Mouse (Mus musculus) liver, embryonic 14.5 days (tissue): ENCODE measurements around the gene Glp1r. TPM values are rescaled to one million over a fixed set of nuclear protein-coding genes. Genes with fewer than 3 reads are reported as not detected.

Source experiments
- ATAC-seq: fragments of 200-750 bp; cut with Nextera tagmentation; 2 replicates; pipeline ENCODE4 v1.8.0; 2017; ENCODE audit warnings: moderate number of reproducible peaks, mild to moderate bottlenecking, moderate library complexity; ENCODE audit not compliant: insufficient read depth
- DNase-seq, 3 experiments: peaks; one replicate each; pipeline ENCODE4 v3.0.0-alpha.2; 2012 to 2013; ENCODE audit warnings: low read depth in 3 of 3, low spot score in 3 of 3
- H3K27ac ChIP-seq: fragments of 300-500 bp; sonication (generic); 2 replicates; pipeline ENCODE4 v1.5.1; 2014; ENCODE audit warnings: moderate library complexity, mild to moderate bottlenecking, control low read depth, inconsistent platforms
- H3K27me3 ChIP-seq: fragments of 300-500 bp; sonication (generic); 2 replicates; pipeline ENCODE4 v1.6.1; 2014; ENCODE audit warnings: mild to moderate bottlenecking, low read length, moderate library complexity; ENCODE audit not compliant: control insufficient read depth, insufficient read depth
- H3K36me3 ChIP-seq: fragments of 300-500 bp; sonication (generic); replicated peaks from 2 replicates; pipeline ENCODE4 v1.6.1; 2014; ENCODE audit warnings: low read depth; ENCODE audit not compliant: control insufficient read depth, insufficient read depth
- H3K4me1 ChIP-seq, 2 experiments: fragments of 200-500 bp in 1 of 2; fragments of 300-500 bp in 1 of 2; sonication (generic) in 1 of 2; replicated peaks; 2 replicates each; pipeline ENCODE4 v1.6.1; 2012 to 2014; ENCODE audit warnings: antibody characterized with exemption in 1 of 2, inconsistent platforms in 1 of 2, low read length in 1 of 2; ENCODE audit not compliant: control insufficient read depth in 2 of 2, insufficient read depth in 2 of 2
- H3K4me2 ChIP-seq: fragments of 300-500 bp; sonication (generic); 2 replicates; pipeline ENCODE4 v1.6.1; 2014; ENCODE audit warnings: low read depth, mild to moderate bottlenecking, control low read depth, moderate library complexity
- H3K4me3 ChIP-seq, 2 experiments: fragments of 200-500 bp in 1 of 2; fragments of 300-500 bp in 1 of 2; sonication (generic) in 1 of 2; 2 replicates each; pipeline ENCODE4 v1.5.1; 2012 to 2014; ENCODE audit warnings: low read depth in 2 of 2, low read length in 2 of 2, mild to moderate bottlenecking in 2 of 2, control low read depth in 1 of 2, inconsistent platforms in 1 of 2, moderate library complexity in 1 of 2; ENCODE audit not compliant: insufficient read depth in 1 of 2
- H3K9ac ChIP-seq: fragments of 300-500 bp; sonication (generic); replicated peaks from 2 replicates; pipeline ENCODE4 v1.6.1; 2014; ENCODE audit warnings: mild to moderate bottlenecking, control low read depth, moderate library complexity
- H3K9me3 ChIP-seq: fragments of 300-500 bp; sonication (generic); 2 replicates; pipeline ENCODE4 v1.6.1; 2016; ENCODE audit warnings: low read length, mixed read lengths; ENCODE audit not compliant: control insufficient read depth
- CTCF ChIP-seq: IDR thresholded peaks from 2 replicates; pipeline ENCODE4 v1.5.1; 2016; ENCODE audit warnings: antibody characterized with exemption, low read depth, control low read depth
- EP300 ChIP-seq: IDR thresholded peaks from 2 replicates; pipeline ENCODE4 v1.6.1; 2016; ENCODE audit warnings: antibody characterized with exemption, low read depth
- WGBS: fragments of 180-500 bp; shearing (Covaris S2); extraction: QIAGEN DNeasy Blood & Tissue Kit; methylation state at CpG from one replicate; pipeline ENCODE4 v1.1.7; 2014; ENCODE audit not compliant: insufficient replicate concordance; 5-methylcytosine and 5-hydroxymethylcytosine counted together
- polyA plus RNA-seq, 2 experiments: library from polyadenylated mRNA; depleted of rRNA in 1 of 2; stranded (reverse) in 1 of 2; unstranded in 1 of 2; fragments of >200 nt; fragmentation: Nextera tagmentation in 1 of 2; extraction: Ambion mirVana in 1 of 2; gene quantifications; 2 replicates each; pipeline versions ENCODE4 v1.2.1 to v1.2.3; 2012 to 2014

Gene Glp1r
- polyA plus RNA-seq, 2 experiments, result 0.01 TPM; not detected in 1

GRCm38 (mm10) chr17:30860606-30861005 lies 41.0 kb upstream of the Glp1r start:
- H3K36me3 ChIP-seq, result no peaks in the 10 kb centered on the region
- H3K4me1 ChIP-seq, result no peaks in the 10 kb centered on the region
- H3K27me3 ChIP-seq, result no peaks in the 10 kb centered on the region
- H3K9me3 ChIP-seq, result no peaks in the 10 kb centered on the region
- no peak overlapping the region for H3K9ac ChIP-seq
- H3K4me3 ChIP-seq, result no peak overlapping the region
- H3K4me2 ChIP-seq, result no peak overlapping the region
- no peak for ATAC-seq
- TF ChIP-seq CTCF (no peak), EP300 (no peak)
- no peak overlapping the region for H3K27ac ChIP-seq
- DNase-seq, result no peak
- 60% methylated on average over 7 of the region's 7 CpGs for WGBS

GRCm38 (mm10) chr17:30866281-30866680 lies 35.3 kb upstream of the Glp1r start:
- WGBS, result 64% methylated on average over 8 of the region's 8 CpGs
- TF ChIP-seq EP300, result no peak
- no peak for TF ChIP-seq CTCF
- no peak overlapping the region for H3K4me3 ChIP-seq
- H3K9ac ChIP-seq, result no peak overlapping the region
- no peak overlapping the region for H3K27ac ChIP-seq
- H3K4me2 ChIP-seq, result no peak overlapping the region
- H3K27me3 ChIP-seq, result no peaks in the 10 kb centered on the region
- DNase-seq (no peak), ATAC-seq (no peak)
- no peaks in the 10 kb centered on the region for H3K4me1 ChIP-seq
- H3K9me3 ChIP-seq, result no peaks in the 10 kb centered on the region
- no peaks in the 10 kb centered on the region for H3K36me3 ChIP-seq

GRCm38 (mm10) chr17:30866966-30867365 lies 34.7 kb upstream of the Glp1r start:
- H3K27me3 ChIP-seq, result no peaks in the 10 kb centered on the region
- H3K9ac ChIP-seq, result no peak overlapping the region
- no peak for ATAC-seq
- no peak overlapping the region for H3K4me2 ChIP-seq
- no peaks in the 10 kb centered on the region for H3K4me1 ChIP-seq
- no peak overlapping the region for H3K4me3 ChIP-seq
- H3K36me3 ChIP-seq, result no peaks in the 10 kb centered on the region
- DNase-seq, result no peak
- no peak overlapping the region for H3K27ac ChIP-seq
- 71% methylated on average over 9 of the region's 9 CpGs for WGBS
- TF ChIP-seq EP300, result no peak
- TF ChIP-seq CTCF, result no peak
- no peaks in the 10 kb centered on the region for H3K9me3 ChIP-seq

GRCm38 (mm10) chr17:30871040-30871439 lies 30.6 kb upstream of the Glp1r start:
- no peaks in the 10 kb centered on the region for H3K27me3 ChIP-seq
- H3K4me1 ChIP-seq, result peaks cover 0 to 2% of the 10 kb centered on the region in 2 experiments; a peak in 1 of 4 replicates
- TF ChIP-seq EP300 (no peak), CTCF (no peak)
- ATAC-seq (no peak), DNase-seq (no peak)
- H3K4me3 ChIP-seq, result no peak overlapping the region
- H3K9ac ChIP-seq, result no peak overlapping the region
- H3K36me3 ChIP-seq, result no peaks in the 10 kb centered on the region
- no peak overlapping the region for H3K4me2 ChIP-seq
- 38% methylated on average over 10 of the region's 10 CpGs for WGBS
- H3K9me3 ChIP-seq, result no peaks in the 10 kb centered on the region
- no peak overlapping the region for H3K27ac ChIP-seq

GRCm38 (mm10) chr17:30874276-30874675 lies 27.3 kb upstream of the Glp1r start:
- 48% methylated on average over 15 of the region's 15 CpGs for WGBS
- no peak for DNase-seq
- no peak overlapping the region for H3K4me2 ChIP-seq
- no peak overlapping the region for H3K9ac ChIP-seq
- H3K4me3 ChIP-seq, result no peak overlapping the region
- no peaks in the 10 kb centered on the region for H3K9me3 ChIP-seq
- H3K36me3 ChIP-seq, result no peaks in the 10 kb centered on the region
- peak; percentile 73 for TF ChIP-seq CTCF
- TF ChIP-seq EP300, result no peak
- peaks cover 0 to 4% of the 10 kb centered on the region in 2 experiments; a peak in 2 of 4 replicates for H3K4me1 ChIP-seq
- no peaks in the 10 kb centered on the region for H3K27me3 ChIP-seq
- H3K27ac ChIP-seq, result no peak overlapping the region
- ATAC-seq, result no peak
